Mouse (Mus musculus): Measurements from ENCODE around the gene Dmrt3.

DNA sequence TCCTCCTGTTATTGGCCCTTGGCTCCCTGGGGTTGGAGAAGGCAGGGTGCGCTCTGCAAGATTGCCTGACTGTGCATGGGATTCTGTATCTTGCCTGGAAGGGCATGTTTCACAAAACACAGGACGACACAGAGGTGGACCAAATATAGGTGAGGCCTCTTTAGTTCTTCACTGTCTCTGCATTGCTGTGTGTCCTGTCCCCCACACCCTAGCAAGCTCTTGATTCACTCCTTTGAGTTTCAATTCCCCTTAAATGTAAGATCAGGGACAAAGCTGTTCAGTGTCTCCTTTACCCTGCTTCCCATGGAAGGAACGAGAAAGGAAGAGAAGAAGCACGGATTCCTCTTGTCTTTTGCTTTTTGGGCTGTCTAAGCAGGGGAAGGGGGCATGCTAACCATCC lies 57.7 kb downstream of the Dmrt3 start:
- TF ChIP-seq CTCF (IDR thresholded peaks at IDR 0.05; ENCODE audit: control insufficient read depth, insufficient read depth, low read length) = no peak
- no peak for TF ChIP-seq POLR2A (IDR thresholded peaks at IDR 0.05; ENCODE audit: borderline replicate concordance, control insufficient read depth, low read depth, low read length)

Measured in bone marrow, adult 2 months (tissue).